ENCODE assay signal across 9 mouse cellular contexts in genomic region chr13:52679906-52680305, GRCm38 (mm10).
DNase-seq lines count a peak whose midpoint lies in the region; ATAC-seq lines count a peak whose summit lies in the region.
"Had no signal": no experiment of that assay in that cellular context is flagged by ENCODE, and none has a peak within 500 bp of the region (broad histone marks: within the 10 kb centered on the region; RNA-seq: fewer than 3 reads in every experiment).

No protein-coding gene starts in this region.

- no peak overlapping the region for H3K9ac ChIP-seq in forebrain, embryonic 14.5 days (ENCODE audit: low read length)
- H3K9ac ChIP-seq in neural tube, embryonic 14.5 days (replicated peaks; ENCODE audit: low read depth, low read length): no peak overlapping the region

- no peak overlapping the region for H3K4me2 ChIP-seq in forebrain, embryonic 14.5 days (ENCODE audit: low read length)
- H3K4me2 ChIP-seq in neural tube, embryonic 14.5 days (ENCODE audit: low read depth, low read length): no peak overlapping the region

- H3K36me3 ChIP-seq in forebrain, embryonic 14.5 days (ENCODE audit: control insufficient read depth, insufficient read depth, low read length): no peaks in the 10 kb centered on the region
- H3K36me3 ChIP-seq in neural tube, embryonic 14.5 days (ENCODE audit: control insufficient read depth, insufficient read depth, low read length): no peaks in the 10 kb centered on the region

- no peak overlapping the region for H3K4me3 ChIP-seq in forebrain, embryonic 14.5 days (ENCODE audit: low read depth, low read length)
- no peak overlapping the region for H3K4me3 ChIP-seq in neural tube, embryonic 14.5 days (ENCODE audit: low read depth, low read length)
- H3K4me3 ChIP-seq: megakaryocyte, embryonic 14.5 days had no signal

- H3K27me3 ChIP-seq in forebrain, embryonic 14.5 days (replicated peaks; ENCODE audit: control insufficient read depth, insufficient read depth, low read length): no peaks in the 10 kb centered on the region
- no peaks in the 10 kb centered on the region for H3K27me3 ChIP-seq in neural tube, embryonic 14.5 days (ENCODE audit: control insufficient read depth, insufficient read depth, low read length)

- WGBS in forebrain, embryonic 14.5 days: 26% methylated on average over 5 of the region's 5 CpGs
- WGBS in neural tube, embryonic 14.5 days: 33% methylated on average over 5 of the region's 5 CpGs

- H3K27ac ChIP-seq in forebrain, embryonic 14.5 days (ENCODE audit: low read depth, low read length): no peak overlapping the region
- H3K27ac ChIP-seq in neural tube, embryonic 14.5 days (ENCODE audit: low read depth, low read length): no peak overlapping the region

- peak; percentile 55 for DNase-seq in adrenal gland, postnatal 10 days
- peak; percentile 85 for DNase-seq in forebrain, embryonic 14.5 days (ENCODE audit: low spot score)
- peak; percentile 69 to 70 for DNase-seq in layer of hippocampus, postnatal 10 days (ENCODE audit: low spot score in 2 of 2)
- DNase-seq in kidney, postnatal 25 days: no peak
- DNase-seq: kidney, adult 18-20 months had no signal

- no peaks in the 10 kb centered on the region for H3K9me3 ChIP-seq in forebrain, embryonic 14.5 days (replicated peaks; ENCODE audit: control insufficient read depth, low read length)
- H3K9me3 ChIP-seq in neural tube, embryonic 14.5 days (ENCODE audit: control insufficient read depth, low read length): no peaks in the 10 kb centered on the region

- peaks cover 11% of the 10 kb centered on the region; the same call in 1 of the 2 replicates for H3K4me1 ChIP-seq in forebrain, embryonic 14.5 days (ENCODE audit: control insufficient read depth, insufficient read depth, low read length)
- H3K4me1 ChIP-seq in neural tube, embryonic 14.5 days (ENCODE audit: control insufficient read depth, insufficient read depth, low read length): no peaks in the 10 kb centered on the region
- H3K4me1 ChIP-seq: megakaryocyte, embryonic 14.5 days had no signal

- ATAC-seq in forebrain, embryonic 14.5 days: peak; percentile 50; the same call in 1 of the 2 replicates
- peak; percentile 81 for ATAC-seq in neural tube, embryonic 14.5 days (ENCODE audit: low read depth)
- ATAC-seq in erythroblast, adult 5-6 weeks (replicated peaks; ENCODE audit: low FRiP score, poor library complexity, severe bottlenecking): no peak
- no peak for ATAC-seq in granulocyte monocyte progenitor cell, adult 5-6 weeks (replicated peaks; ENCODE audit: poor library complexity, severe bottlenecking)

Comparison
In these comparisons a context has a peak if more than half of its experiments do, and no peak if none do; other contexts are left out.
1. DNase-seq: peak in adrenal gland, postnatal 10 days (single experiment), forebrain, embryonic 14.5 days (single experiment) and layer of hippocampus, postnatal 10 days (2 of 2); none in kidney, postnatal 25 days (0 of 2).
2. ATAC-seq: peak in forebrain, embryonic 14.5 days (single experiment) and neural tube, embryonic 14.5 days (single experiment); none in erythroblast, adult 5-6 weeks (single experiment) and granulocyte monocyte progenitor cell, adult 5-6 weeks (single experiment).